Mouse (Mus musculus): ENCODE results near the gene Cldn20.
A peak's percentile ranks its signal among the peaks of the same experiment; 100 is the strongest.

The Cldn20 gene

GRCm38 (mm10) chr17:3532254-3532653 is at the start of gene Cldn20:
Gene Cldn20, plus strand, starts transcription at chr17:3532554.
- DNase-seq (ENCODE audit: low spot score in 2 of 2): no peak

GRCm38 (mm10) chr17:3483091-3483490 is 49.3 kb upstream of the Cldn20 start:
- peak in 1 of 2 experiments; percentile 53 for DNase-seq (ENCODE audit: low spot score in 2 of 2)

GRCm38 (mm10) chr17:3485851-3486250 is 46.5 kb upstream of the Cldn20 start:
- DNase-seq (ENCODE audit: low spot score in 2 of 2): peak in 1 of 2 experiments; percentile 52

GRCm38 (mm10) chr17:3487211-3487610 is 45.1 kb upstream of the Cldn20 start:
- DNase-seq (ENCODE audit: low spot score in 2 of 2): no peak

GRCm38 (mm10) chr17:3487721-3488601 is 44.4 kb upstream of the Cldn20 start:
- DNase-seq (ENCODE audit: low spot score in 2 of 2): no peak

- peak in 1 of 2 experiments; percentile 63 for DNase-seq (ENCODE audit: low spot score in 2 of 2)
Measured at GRCm38 (mm10) chr17:3490216-3490895, 42.0 kb upstream of the Cldn20 start.

- DNase-seq (ENCODE audit: low spot score in 2 of 2): no peak
Measured at GRCm38 (mm10) chr17:3491065-3491464, 41.3 kb upstream of the Cldn20 start.

- DNase-seq (ENCODE audit: low spot score in 2 of 2): no peak
Measured at GRCm38 (mm10) chr17:3491667-3492066, 40.7 kb upstream of the Cldn20 start.

- DNase-seq (ENCODE audit: low spot score in 2 of 2): peak; percentile 53 to 70
Measured at GRCm38 (mm10) chr17:3495576-3495975, 36.8 kb upstream of the Cldn20 start.

GRCm38 (mm10) chr17:3496080-3496479 is 36.3 kb upstream of the Cldn20 start:
- no peak for DNase-seq (ENCODE audit: low spot score in 2 of 2)

GRCm38 (mm10) chr17:3498086-3498485 is 34.3 kb upstream of the Cldn20 start:
- DNase-seq (ENCODE audit: low spot score in 2 of 2): peak in 1 of 2 experiments; percentile 52

- DNase-seq (ENCODE audit: low spot score in 2 of 2): peak in 1 of 2 experiments; percentile 54
Measured at GRCm38 (mm10) chr17:3498580-3498979, 33.8 kb upstream of the Cldn20 start.

- no peak for DNase-seq (ENCODE audit: low spot score in 2 of 2)
Measured at GRCm38 (mm10) chr17:3499468-3499867, 32.9 kb upstream of the Cldn20 start.

GRCm38 (mm10) chr17:3500076-3500475 is 32.3 kb upstream of the Cldn20 start:
- peak in 1 of 2 experiments; percentile 44 for DNase-seq (ENCODE audit: low spot score in 2 of 2)

- DNase-seq (ENCODE audit: low spot score in 2 of 2): no peak
Measured at GRCm38 (mm10) chr17:3500936-3501335, 31.4 kb upstream of the Cldn20 start.

- DNase-seq (ENCODE audit: low spot score in 2 of 2): no peak
Measured at GRCm38 (mm10) chr17:3505711-3506110, 26.6 kb upstream of the Cldn20 start.

- DNase-seq (ENCODE audit: low spot score in 2 of 2): no peak
Measured at GRCm38 (mm10) chr17:3506508-3506907, 25.8 kb upstream of the Cldn20 start.

- peak in 1 of 2 experiments; percentile 79 for DNase-seq (ENCODE audit: low spot score in 2 of 2)
Measured at GRCm38 (mm10) chr17:3509841-3510240, 22.5 kb upstream of the Cldn20 start.

- DNase-seq (ENCODE audit: low spot score in 2 of 2): no peak
Measured at GRCm38 (mm10) chr17:3514316-3514715, 18.0 kb upstream of the Cldn20 start.

GRCm38 (mm10) chr17:3515851-3516250 is 16.5 kb upstream of the Cldn20 start:
- no peak for DNase-seq (ENCODE audit: low spot score in 2 of 2)

- no peak for DNase-seq (ENCODE audit: low spot score in 2 of 2)
Measured at GRCm38 (mm10) chr17:3516406-3516805, 15.9 kb upstream of the Cldn20 start.

- no peak for DNase-seq (ENCODE audit: low spot score in 2 of 2)
Measured at GRCm38 (mm10) chr17:3520344-3520743, 12.0 kb upstream of the Cldn20 start.

Data from left cerebral cortex, adult 9 months (tissue).